ENCODE assay signal across 28 mouse cellular contexts in genomic region chr14:34000076-34000475, GRCm38 (mm10). TPM values are rescaled to one million over a fixed set of nuclear protein-coding genes. Genes with fewer than 3 reads are reported as not detected.
DNase-seq lines count a peak whose midpoint lies in the region; ATAC-seq lines count a peak whose summit lies in the region.
"Had no signal": no experiment of that assay in that cellular context is flagged by ENCODE, and none has a peak within 500 bp of the region (broad histone marks: within the 10 kb centered on the region; RNA-seq: fewer than 3 reads in every experiment).

No protein-coding gene starts in this region.

- peak; percentile 61 for DNase-seq in heart, embryonic 10.5 days (ENCODE audit: low spot score)
- no peak for DNase-seq in heart, postnatal 4 days
- DNase-seq in liver, embryonic 11.5 days (ENCODE audit: low spot score) = peak; percentile 14
- DNase-seq in liver = no peak
- DNase-seq: adrenal gland, adult 2 months; adrenal gland, postnatal 10 days; adrenal gland, postnatal 25 days; cerebellum, adult 11 months; cerebellum, adult 18-20 months; cerebellum, adult 8-10 months; cerebellum, adult 9-11 months; cerebellum, postnatal 14 days; cerebellum, postnatal 36 days; embryo, embryonic 11 days had no signal

- H3K9ac ChIP-seq in liver, embryonic 11.5 days (ENCODE audit: low read depth, low read length) = no peak overlapping the region
- H3K9ac ChIP-seq: embryonic facial prominence, embryonic 13.5 days; embryonic facial prominence, embryonic 15.5 days; forebrain, embryonic 12.5 days had no signal

- H3K36me3 ChIP-seq in heart, embryonic 10.5 days = no peaks in the 10 kb centered on the region
- H3K36me3 ChIP-seq in liver, embryonic 11.5 days (ENCODE audit: control insufficient read depth, insufficient read depth, low read length) = no peaks in the 10 kb centered on the region
- H3K36me3 ChIP-seq: embryonic facial prominence, embryonic 13.5 days; embryonic facial prominence, embryonic 15.5 days; forebrain, embryonic 10.5 days; forebrain, embryonic 12.5 days had no signal

- peaks cover 14% of the 10 kb centered on the region for H3K4me1 ChIP-seq in heart, embryonic 10.5 days
- H3K4me1 ChIP-seq in liver, embryonic 11.5 days (replicated peaks; ENCODE audit: control insufficient read depth, insufficient read depth, low read length) = no peaks in the 10 kb centered on the region
- H3K4me1 ChIP-seq: embryonic facial prominence, embryonic 13.5 days; embryonic facial prominence, embryonic 15.5 days; forebrain, embryonic 10.5 days; forebrain, embryonic 12.5 days had no signal

- H3K4me2 ChIP-seq in liver, embryonic 11.5 days = no peak overlapping the region
- H3K4me2 ChIP-seq: embryonic facial prominence, embryonic 13.5 days; embryonic facial prominence, embryonic 15.5 days; forebrain, embryonic 12.5 days had no signal

- H3K27me3 ChIP-seq in heart, embryonic 10.5 days (ENCODE audit: insufficient read depth, poor library complexity, severe bottlenecking) = peaks cover 8% of the 10 kb centered on the region
- no peaks in the 10 kb centered on the region for H3K27me3 ChIP-seq in liver, embryonic 11.5 days (replicated peaks; ENCODE audit: control insufficient read depth, insufficient read depth, low read length)
- H3K27me3 ChIP-seq: embryonic facial prominence, embryonic 13.5 days; embryonic facial prominence, embryonic 15.5 days; forebrain, embryonic 12.5 days had no signal

- H3K4me3 ChIP-seq in heart, embryonic 10.5 days = no peak overlapping the region
- H3K4me3 ChIP-seq in liver, embryonic 11.5 days (ENCODE audit: low read depth, low read length) = no peak overlapping the region
- H3K4me3 ChIP-seq: embryonic facial prominence, embryonic 13.5 days; embryonic facial prominence, embryonic 15.5 days; erythroblast, embryonic 14.5 days; forebrain, embryonic 10.5 days; forebrain, embryonic 12.5 days had no signal

- H3K9me3 ChIP-seq in heart, embryonic 10.5 days = no peaks in the 10 kb centered on the region
- H3K9me3 ChIP-seq in liver, embryonic 11.5 days (ENCODE audit: control insufficient read depth, low read length) = no peaks in the 10 kb centered on the region
- H3K9me3 ChIP-seq: embryonic facial prominence, embryonic 13.5 days; embryonic facial prominence, embryonic 15.5 days; forebrain, embryonic 10.5 days; forebrain, embryonic 12.5 days had no signal

- ATAC-seq in liver, embryonic 11.5 days (replicated peaks; ENCODE audit: low FRiP score) = no peak
- ATAC-seq: forebrain, embryonic 14.5 days; forebrain, embryonic 16.5 days had no signal

- H3K27ac ChIP-seq in heart, embryonic 10.5 days = no peak overlapping the region
- H3K27ac ChIP-seq in liver, embryonic 11.5 days (ENCODE audit: low read depth, low read length) = no peak overlapping the region
- H3K27ac ChIP-seq: embryonic facial prominence, embryonic 13.5 days; embryonic facial prominence, embryonic 15.5 days; forebrain, embryonic 10.5 days; forebrain, embryonic 12.5 days had no signal

RNA-seq across cellular contexts. Expression of gene Gm30083, which starts 14.9 kb away (rescaled TPM):
- not detected in 2 replicates for polyA plus RNA-seq in heart, embryonic 10.5 days (2016; fragmentation: Nextera tagmentation; extraction: Ambion mirVana)
- not detected for total RNA-seq in heart, postnatal 4 days (2021)
- polyA plus RNA-seq in liver, embryonic 11.5 days (2014; fragmentation: Nextera tagmentation; extraction: Ambion mirVana) = not detected in 2 replicates
- total RNA-seq: adrenal gland, adult 2 months; adrenal gland, postnatal 10 days; adrenal gland, postnatal 25 days; adrenal gland, postnatal 4 days; common myeloid progenitor, adult 5-6 weeks; ES-E14; MEL had no signal
- polyA plus RNA-seq: adrenal gland, adult 2 months; brain, embryonic 14.5 days; C2C12; embryonic facial prominence, embryonic 11.5 days; embryonic facial prominence, embryonic 13.5 days; embryonic facial prominence, embryonic 15.5 days; erythroblast, embryonic 14.5 days; forebrain, embryonic 10.5 days; forebrain, embryonic 12.5 days; forebrain, embryonic 14.5 days; forebrain, embryonic 16.5 days had no signal

RNA-seq across cellular contexts. Expression of gene Gm5460, which starts 16.5 kb away (rescaled TPM):
- polyA plus RNA-seq in heart, embryonic 10.5 days (2016; fragmentation: Nextera tagmentation; extraction: Ambion mirVana) = not detected in 2 replicates
- total RNA-seq in heart, postnatal 4 days (2021) = under 1 TPM in 1 of 2 experiments, not detected in 1; 0.14 TPM
- not detected in 2 replicates for polyA plus RNA-seq in liver, embryonic 11.5 days (2014; fragmentation: Nextera tagmentation; extraction: Ambion mirVana)
- total RNA-seq: adrenal gland, postnatal 25 days; adrenal gland, postnatal 4 days; common myeloid progenitor, adult 5-6 weeks; ES-E14; MEL had no signal
- polyA plus RNA-seq: brain, embryonic 14.5 days; C2C12; embryonic facial prominence, embryonic 11.5 days; embryonic facial prominence, embryonic 13.5 days; embryonic facial prominence, embryonic 15.5 days; erythroblast, embryonic 14.5 days; forebrain, embryonic 10.5 days; forebrain, embryonic 12.5 days; forebrain, embryonic 14.5 days; forebrain, embryonic 16.5 days had no signal

RNA-seq across cellular contexts. Expression of gene Zfp488, which starts 21.5 kb away (rescaled TPM):
- polyA plus RNA-seq in heart, embryonic 10.5 days (2016; fragmentation: Nextera tagmentation; extraction: Ambion mirVana) = 0.03 and 0.12 TPM in 2 replicates
- total RNA-seq in heart, postnatal 4 days (2021) = not detected
- 0.08 TPM in 1 of 2 replicates, not detected in the other for polyA plus RNA-seq in liver, embryonic 11.5 days (2014; fragmentation: Nextera tagmentation; extraction: Ambion mirVana)
- total RNA-seq: common myeloid progenitor, adult 5-6 weeks; ES-E14; MEL had no signal
- polyA plus RNA-seq: adrenal gland, adult 2 months; C2C12; erythroblast, embryonic 14.5 days had no signal

RNA-seq across cellular contexts. Expression of gene Rbp3, which starts 46.3 kb away (rescaled TPM):
- polyA plus RNA-seq in heart, embryonic 10.5 days (2016; fragmentation: Nextera tagmentation; extraction: Ambion mirVana) = 0.05 and 0.36 TPM in 2 replicates
- total RNA-seq in heart, postnatal 4 days (2021) = not detected
- 0.12 TPM in 2 replicates for polyA plus RNA-seq in liver, embryonic 11.5 days (2014; fragmentation: Nextera tagmentation; extraction: Ambion mirVana)
- total RNA-seq: adrenal gland, adult 2 months; adrenal gland, postnatal 25 days; adrenal gland, postnatal 4 days; common myeloid progenitor, adult 5-6 weeks; ES-E14; MEL had no signal
- polyA plus RNA-seq: adrenal gland, adult 2 months; C2C12; embryonic facial prominence, embryonic 11.5 days; embryonic facial prominence, embryonic 13.5 days; embryonic facial prominence, embryonic 15.5 days; erythroblast, embryonic 14.5 days; forebrain, embryonic 10.5 days; forebrain, embryonic 12.5 days; forebrain, embryonic 14.5 days; forebrain, embryonic 16.5 days had no signal

RNA-seq across cellular contexts. Expression of gene Antxrl, which starts 52.4 kb away (rescaled TPM):
- not detected in 2 replicates for polyA plus RNA-seq in heart, embryonic 10.5 days (2016; fragmentation: Nextera tagmentation; extraction: Ambion mirVana)
- not detected for total RNA-seq in heart, postnatal 4 days (2021)
- not detected in 2 replicates for polyA plus RNA-seq in liver, embryonic 11.5 days (2014; fragmentation: Nextera tagmentation; extraction: Ambion mirVana)
- total RNA-seq: adrenal gland, adult 2 months; adrenal gland, postnatal 10 days; adrenal gland, postnatal 25 days; adrenal gland, postnatal 4 days; common myeloid progenitor, adult 5-6 weeks; ES-E14; MEL had no signal
- polyA plus RNA-seq: adrenal gland, adult 2 months; brain, embryonic 14.5 days; embryonic facial prominence, embryonic 11.5 days; embryonic facial prominence, embryonic 13.5 days; embryonic facial prominence, embryonic 15.5 days; forebrain, embryonic 10.5 days; forebrain, embryonic 12.5 days; forebrain, embryonic 14.5 days; forebrain, embryonic 16.5 days had no signal

Comparison
In these comparisons a context has a peak if more than half of its experiments do, and no peak if none do; other contexts are left out.
1. DNase-seq: peak in heart, embryonic 10.5 days (single experiment) and liver, embryonic 11.5 days (single experiment); none in heart, postnatal 4 days (single experiment) and liver (single experiment).